Mouse (Mus musculus) midbrain, embryonic 10.5 days (tissue): ENCODE results near the gene Nampt. TPM values are rescaled to one million over a fixed set of nuclear protein-coding genes. Genes with fewer than 3 reads are reported as not detected.

Source experiments
- DNase-seq: peaks from one replicate; pipeline ENCODE4 v3.0.0-alpha.2; 2017; ENCODE audit warnings: low spot score
- H3K27ac ChIP-seq: fragments of 300-500 bp; sonication (generic); replicated peaks from 2 replicates; pipeline ENCODE4 v1.5.1; 2016; ENCODE audit warnings: mild to moderate bottlenecking
- H3K27me3 ChIP-seq: fragments of 300-500 bp; sonication (generic); 2 replicates; pipeline ENCODE4 v1.6.1; 2016; ENCODE audit warnings: low read depth, mild to moderate bottlenecking; ENCODE audit not compliant: poor library complexity, severe bottlenecking
- H3K36me3 ChIP-seq: fragments of 300-500 bp; sonication (generic); 2 replicates; pipeline ENCODE4 v1.6.1; 2016; ENCODE audit warnings: mild to moderate bottlenecking, moderate library complexity
- H3K4me1 ChIP-seq: fragments of 300-500 bp; sonication (generic); 2 replicates; pipeline ENCODE4 v1.6.1; 2016
- H3K4me3 ChIP-seq: fragments of 300-500 bp; sonication (generic); 2 replicates; pipeline ENCODE4 v1.5.1; 2016; ENCODE audit warnings: mild to moderate bottlenecking, moderate library complexity
- H3K9me3 ChIP-seq: fragments of 300-500 bp; sonication (generic); replicated peaks from 2 replicates; pipeline ENCODE4 v1.6.1; 2016; ENCODE audit warnings: mild to moderate bottlenecking
- WGBS: fragments of 180-500 bp; shearing (Covaris S2); methylation state at CpG from one replicate; pipeline ENCODE4 v1.1.7; 2016; 5-methylcytosine and 5-hydroxymethylcytosine counted together
- polyA plus RNA-seq: library from polyadenylated mRNA; unstranded; fragments of >200 nt; fragmentation: Nextera tagmentation; extraction: Ambion mirVana; gene quantifications from 2 replicates; pipeline ENCODE4 v1.2.1, GENCODE M21; 2016

The Nampt gene
- 36.0 and 40.9 TPM in 2 replicates for polyA plus RNA-seq

DNA sequence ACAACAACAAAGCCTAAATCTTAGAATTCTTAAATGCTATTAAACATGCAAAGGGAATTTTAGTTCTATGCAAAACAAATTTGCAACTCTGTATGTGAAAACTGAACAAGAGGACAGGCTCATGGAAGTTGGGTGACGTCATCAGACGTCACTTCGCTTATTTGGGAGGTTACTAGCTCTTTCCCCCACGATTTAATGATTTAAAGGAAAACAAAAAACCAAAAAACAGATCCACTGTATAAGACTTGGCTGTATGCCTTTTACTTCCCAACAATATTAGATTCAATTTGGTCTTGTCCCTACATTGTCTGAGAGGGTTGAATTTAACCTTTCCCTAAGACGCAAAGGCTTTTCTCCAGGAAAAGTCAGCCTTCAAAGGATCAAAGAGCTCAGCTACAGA, at the start of gene Nampt:
Gene Nampt, plus strand, starts transcription at position 130 of the 400 bp plus-strand sequence.
- H3K27ac ChIP-seq: peak within 1 kb of the TSS; percentile 96
- H3K9me3 ChIP-seq: no peaks in the 10 kb centered on the region
- H3K36me3 ChIP-seq: peaks cover 16% of the 10 kb centered on the region
- peak; percentile 19 for DNase-seq
- H3K27me3 ChIP-seq: no peaks in the 10 kb centered on the region
- peak within 1 kb of the TSS; percentile 86 for H3K4me3 ChIP-seq
- peaks cover 23% of the 10 kb centered on the region for H3K4me1 ChIP-seq
- WGBS: 8% methylated on average over 5 of the region's 5 CpGs

- Histone ChIP-seq H3K27me3 (no peaks in the 10 kb centered on the region), H3K4me1 (no peaks in the 10 kb centered on the region), H3K9me3 (no peaks in the 10 kb centered on the region), H3K36me3 (no peaks in the 10 kb centered on the region), H3K4me3 (no peak overlapping the region), H3K27ac (no peak overlapping the region)
- DNase-seq: no peak
- 93% methylated on average over 4 of the region's 4 CpGs for WGBS
These were observed 48.6 kb upstream of the Nampt start for GRCm38 (mm10) chr12:32770766-32771165.

DNA sequence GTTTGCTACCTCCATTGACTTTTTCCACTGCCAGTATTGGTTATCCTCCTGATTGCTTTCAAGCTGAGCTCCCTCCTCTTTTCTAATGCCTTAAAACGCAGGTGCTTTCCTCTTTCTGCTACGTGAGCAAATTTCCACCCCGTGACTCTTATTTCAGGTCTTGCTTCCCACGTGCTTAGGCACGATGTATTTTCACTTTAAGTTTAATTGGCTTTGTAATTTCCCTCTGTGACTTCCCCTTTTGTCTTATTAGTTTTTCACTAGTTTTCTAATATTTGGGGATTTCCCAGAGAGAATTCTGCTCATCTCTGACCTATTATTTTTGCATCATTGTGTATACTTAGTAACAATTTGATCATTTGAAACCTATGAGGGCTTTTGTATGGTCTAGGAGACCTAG, 44.8 kb upstream of the Nampt start:
- no peak overlapping the region for H3K4me3 ChIP-seq
- H3K27ac ChIP-seq: no peak overlapping the region
- WGBS: 86% methylated on average over 5 of the region's 5 CpGs
- no peaks in the 10 kb centered on the region for H3K36me3 ChIP-seq
- no peaks in the 10 kb centered on the region for H3K9me3 ChIP-seq
- no peaks in the 10 kb centered on the region for H3K4me1 ChIP-seq
- no peak for DNase-seq
- no peaks in the 10 kb centered on the region for H3K27me3 ChIP-seq

DNA sequence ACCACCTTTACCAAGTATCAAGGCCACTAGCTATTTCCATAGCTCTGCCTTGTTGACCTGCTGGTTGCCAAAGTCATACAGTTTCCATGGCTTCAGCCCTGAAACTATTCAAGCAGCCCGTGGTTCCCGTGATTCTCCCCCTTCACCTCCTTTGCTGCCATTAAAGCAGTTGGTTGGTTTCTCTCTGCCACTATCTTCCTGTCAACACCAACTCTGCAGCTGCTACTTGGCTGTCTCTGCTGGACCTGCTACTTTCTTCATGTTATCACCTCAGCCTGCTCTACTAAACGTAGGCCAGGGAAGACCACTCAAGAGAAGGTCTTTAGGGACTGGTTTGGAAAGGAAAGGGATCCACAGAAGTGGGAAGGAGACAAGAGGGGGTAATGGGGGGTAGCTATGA, 30.3 kb upstream of the Nampt start:
- DNase-seq: no peak
- no peaks in the 10 kb centered on the region for H3K36me3 ChIP-seq
- WGBS: 82% methylated on average over 3 of the region's 3 CpGs

GRCm38 (mm10) chr12:32795765-32796471, 23.4 kb upstream of the Nampt start:
- Histone ChIP-seq H3K27me3 (no peaks in the 10 kb centered on the region), H3K4me1 (no peaks in the 10 kb centered on the region), H3K36me3 (no peaks in the 10 kb centered on the region), H3K9me3 (no peaks in the 10 kb centered on the region), H3K4me3 (no peak overlapping the region), H3K27ac (no peak overlapping the region)
- 76% methylated on average over 8 of the region's 8 CpGs for WGBS
- no peak for DNase-seq

More for the DNA sequence above, 30.3 kb upstream of the Nampt start:
- H3K4me3 ChIP-seq: no peak overlapping the region
- no peaks in the 10 kb centered on the region for H3K27me3 ChIP-seq
- no peak overlapping the region for H3K27ac ChIP-seq
- no peaks in the 10 kb centered on the region for H3K9me3 ChIP-seq
- H3K4me1 ChIP-seq: no peaks in the 10 kb centered on the region

GRCm38 (mm10) chr12:32797438-32797837, 21.9 kb upstream of the Nampt start:
- Histone ChIP-seq H3K27ac (no peak overlapping the region), H3K9me3 (no peaks in the 10 kb centered on the region), H3K4me3 (no peak overlapping the region), H3K4me1 (no peaks in the 10 kb centered on the region), H3K27me3 (no peaks in the 10 kb centered on the region), H3K36me3 (no peaks in the 10 kb centered on the region)
- 77% methylated on average over 3 of the region's 3 CpGs for WGBS
- no peak for DNase-seq

DNA sequence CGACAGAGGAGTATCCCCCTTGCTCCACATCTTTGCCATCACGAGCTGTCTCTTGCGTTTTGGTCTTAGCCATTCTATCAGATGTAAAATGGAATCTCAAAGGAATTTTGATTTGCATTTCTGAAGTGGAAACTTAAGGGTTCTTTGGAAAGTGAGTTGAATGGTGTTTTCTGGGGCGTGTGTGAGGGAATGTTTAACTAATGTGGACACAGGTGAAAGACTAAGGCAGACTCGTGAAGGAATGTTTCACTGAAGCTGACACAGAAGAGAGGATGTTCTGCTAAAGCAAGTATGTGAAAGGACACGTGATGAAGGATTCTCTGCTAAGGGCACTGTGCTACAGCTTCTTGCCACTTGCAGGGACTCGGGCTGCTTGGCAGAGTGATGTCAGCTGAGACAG, 18.3 kb upstream of the Nampt start:
- no peak for DNase-seq
- 83% methylated on average over 7 of the region's 7 CpGs for WGBS
- Histone ChIP-seq H3K4me1 (no peaks in the 10 kb centered on the region), H3K27ac (no peak overlapping the region), H3K9me3 (no peaks in the 10 kb centered on the region), H3K4me3 (no peak overlapping the region), H3K36me3 (no peaks in the 10 kb centered on the region), H3K27me3 (no peaks in the 10 kb centered on the region)

- no peaks in the 10 kb centered on the region for H3K27me3 ChIP-seq
- 74% methylated on average over 1 of the region's 1 CpGs for WGBS
- no peaks in the 10 kb centered on the region for H3K36me3 ChIP-seq
- H3K4me3 ChIP-seq: no peak overlapping the region
- no peaks in the 10 kb centered on the region for H3K4me1 ChIP-seq
- no peak overlapping the region for H3K27ac ChIP-seq
- H3K9me3 ChIP-seq: no peaks in the 10 kb centered on the region
- DNase-seq: no peak
These were observed 13.8 kb upstream of the Nampt start for GRCm38 (mm10) chr12:32805559-32805958.

GRCm38 (mm10) chr12:32819823-32820605, 669 bp downstream of the Nampt start:
- Histone ChIP-seq H3K36me3 (peaks cover 22% of the 10 kb centered on the region), H3K27me3 (no peaks in the 10 kb centered on the region), H3K4me3 (peak overlapping the region; percentile 86), H3K27ac (peak overlapping the region; percentile 96), H3K9me3 (no peaks in the 10 kb centered on the region), H3K4me1 (peaks cover 29% of the 10 kb centered on the region)
- DNase-seq: peak; percentile 99
- under 1% methylated on average over 77 of the region's 80 CpGs for WGBS

- Histone ChIP-seq H3K4me1 (peaks cover 29% of the 10 kb centered on the region), H3K27ac (peak overlapping the region; percentile 96), H3K27me3 (no peaks in the 10 kb centered on the region), H3K36me3 (peaks cover 30% of the 10 kb centered on the region), H3K4me3 (peak overlapping the region; percentile 86), H3K9me3 (no peaks in the 10 kb centered on the region)
- WGBS: 2% methylated on average over 39 of the region's 49 CpGs
- DNase-seq: peak; percentile 80
These were observed 1.6 kb downstream of the Nampt start for GRCm38 (mm10) chr12:32820688-32821503.

DNA sequence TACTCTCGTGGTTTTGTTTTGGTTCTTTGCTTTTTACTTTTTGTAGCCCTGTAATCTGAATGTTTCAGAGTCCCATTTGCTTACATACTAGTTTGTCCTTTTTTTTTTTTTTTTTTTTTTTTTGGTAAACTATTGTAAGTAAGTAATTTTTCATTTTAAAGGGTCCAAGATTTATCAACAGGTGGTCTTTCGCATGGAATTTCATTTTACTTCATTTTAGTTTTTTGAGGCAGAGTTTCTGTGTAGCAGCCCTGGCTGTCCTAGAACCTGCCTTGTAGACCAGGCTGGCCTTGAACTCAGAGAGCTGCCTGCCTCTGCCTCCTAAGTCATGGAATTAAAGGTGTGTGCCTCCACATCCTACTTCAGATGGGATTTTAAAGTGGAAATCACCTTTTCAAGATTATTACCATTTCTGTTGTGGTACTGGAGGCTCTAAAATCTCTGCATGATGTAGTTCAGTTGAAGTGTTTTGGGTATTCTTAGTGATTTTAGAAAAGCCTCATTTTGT, 2.2 kb downstream of the Nampt start:
- H3K27ac ChIP-seq: no peak overlapping the region; the same call in 1 of the 2 replicates

GRCm38 (mm10) chr12:32822066-32822465, 2.7 kb downstream of the Nampt start:
- H3K9me3 ChIP-seq: no peaks in the 10 kb centered on the region
- WGBS: 82% methylated on average over 4 of the region's 4 CpGs
- H3K4me1 ChIP-seq: peaks cover 29% of the 10 kb centered on the region
- H3K27ac ChIP-seq: no peak overlapping the region
- H3K27me3 ChIP-seq: no peaks in the 10 kb centered on the region
- no peak for DNase-seq
- no peak overlapping the region for H3K4me3 ChIP-seq
- H3K36me3 ChIP-seq: peaks cover 30% of the 10 kb centered on the region

More for the DNA sequence above, 2.2 kb downstream of the Nampt start:
- Histone ChIP-seq H3K4me1 (peaks cover 29% of the 10 kb centered on the region), H3K36me3 (peaks cover 30% of the 10 kb centered on the region), H3K27me3 (no peaks in the 10 kb centered on the region), H3K4me3 (peak overlapping the region; percentile 86), H3K9me3 (no peaks in the 10 kb centered on the region)
- DNase-seq: no peak
- 45% methylated on average over 2 of the region's 2 CpGs for WGBS
